Mouse (Mus musculus) liver, embryonic 11.5 days (tissue): Measurements from ENCODE around the gene Ero1lb. TPM values are rescaled to one million over a fixed set of nuclear protein-coding genes. Genes with fewer than 3 reads are reported as not detected.
"Not testable (repeated sequence)": the region's sequence is repeated elsewhere in the genome, so short reads cannot be mapped to it uniquely, and the experiment has no call there.

Experiments
- ATAC-seq: fragments of 200-750 bp; cut with Nextera tagmentation; replicated peaks from 2 replicates; pipeline ENCODE4 v1.8.0; 2017; ENCODE audit warnings: moderate number of reproducible peaks, mild to moderate bottlenecking, moderate TSS enrichment, moderate library complexity; ENCODE audit not compliant: low FRiP score
- DNase-seq: peaks from one replicate; pipeline ENCODE4 v3.0.0-alpha.2; 2017; ENCODE audit warnings: low spot score
- H3K27ac ChIP-seq: fragments of 300-500 bp; sonication (generic); 2 replicates; pipeline ENCODE4 v1.5.1; 2014; ENCODE audit warnings: mild to moderate bottlenecking, low read depth, low read length, control low read depth
- H3K27me3 ChIP-seq: fragments of 300-500 bp; sonication (generic); replicated peaks from 2 replicates; pipeline ENCODE4 v1.6.1; 2014; ENCODE audit warnings: low read length, mixed read lengths; ENCODE audit not compliant: control insufficient read depth, insufficient read depth
- H3K36me3 ChIP-seq: fragments of 300-500 bp; sonication (generic); 2 replicates; pipeline ENCODE4 v1.6.1; 2014; ENCODE audit warnings: mild to moderate bottlenecking, low read length, moderate library complexity, mixed read lengths; ENCODE audit not compliant: control insufficient read depth, insufficient read depth
- H3K4me1 ChIP-seq: fragments of 300-500 bp; sonication (generic); replicated peaks from 2 replicates; pipeline ENCODE4 v1.6.1; 2014; ENCODE audit warnings: low read length, mixed read lengths; ENCODE audit not compliant: control insufficient read depth, insufficient read depth
- H3K4me2 ChIP-seq: fragments of 300-500 bp; sonication (generic); 2 replicates; pipeline ENCODE4 v1.6.1; 2014; ENCODE audit warnings: mild to moderate bottlenecking, control low read depth, moderate library complexity
- H3K4me3 ChIP-seq: fragments of 300-500 bp; sonication (generic); 2 replicates; pipeline ENCODE4 v1.5.1; 2014; ENCODE audit warnings: low read depth, low read length, control low read depth
- H3K9ac ChIP-seq: fragments of 300-500 bp; sonication (generic); 2 replicates; pipeline ENCODE4 v1.6.1; 2014; ENCODE audit warnings: low read depth, low read length, control low read depth
- H3K9me3 ChIP-seq: fragments of 300-500 bp; sonication (generic); 2 replicates; pipeline ENCODE4 v1.6.1; 2016; ENCODE audit warnings: low read length, inconsistent platforms, mixed read lengths; ENCODE audit not compliant: control insufficient read depth
- WGBS: fragments of 180-500 bp; shearing (Covaris S2); extraction: QIAGEN DNeasy Blood & Tissue Kit; methylation state at CpG from one replicate; pipeline ENCODE4 v1.1.7; 2014; 5-methylcytosine and 5-hydroxymethylcytosine counted together
- polyA plus RNA-seq: library from polyadenylated mRNA; unstranded; fragments of >200 nt; fragmentation: Nextera tagmentation; extraction: Ambion mirVana; gene quantifications from 2 replicates; pipeline ENCODE4 v1.2.1, GENCODE M21; 2014

Ero1lb gene
- polyA plus RNA-seq, 1 experiment from 2014 or later: 3.6 TPM

DNA sequence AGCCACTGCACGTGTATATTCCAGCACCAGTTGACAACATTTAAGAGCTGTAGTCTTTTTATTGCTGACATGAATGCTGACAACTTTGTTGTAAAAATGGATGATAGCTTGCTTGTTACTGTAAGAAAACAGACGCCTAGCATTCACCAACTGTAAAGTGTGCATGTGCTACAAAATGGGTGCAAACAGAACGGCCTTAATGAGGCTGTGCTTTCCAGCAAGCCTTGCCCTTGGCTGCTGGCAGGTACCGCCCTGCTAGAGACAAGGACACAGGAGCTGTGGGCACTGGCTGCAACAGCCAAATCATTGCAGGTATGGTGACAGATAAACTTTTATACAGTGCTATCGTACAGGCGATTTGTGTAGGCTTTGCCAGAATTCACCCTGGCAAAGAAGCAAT, 48.4 kb downstream of the Ero1lb start:
- WGBS: 91% methylated on average over 5 of the region's 6 CpGs
- H3K27ac ChIP-seq, H3K9me3 ChIP-seq, H3K9ac ChIP-seq, H3K4me3 ChIP-seq, DNase-seq, H3K4me1 ChIP-seq, H3K27me3 ChIP-seq, ATAC-seq, H3K4me2 ChIP-seq, H3K36me3 ChIP-seq: not testable (repeated sequence)

DNA sequence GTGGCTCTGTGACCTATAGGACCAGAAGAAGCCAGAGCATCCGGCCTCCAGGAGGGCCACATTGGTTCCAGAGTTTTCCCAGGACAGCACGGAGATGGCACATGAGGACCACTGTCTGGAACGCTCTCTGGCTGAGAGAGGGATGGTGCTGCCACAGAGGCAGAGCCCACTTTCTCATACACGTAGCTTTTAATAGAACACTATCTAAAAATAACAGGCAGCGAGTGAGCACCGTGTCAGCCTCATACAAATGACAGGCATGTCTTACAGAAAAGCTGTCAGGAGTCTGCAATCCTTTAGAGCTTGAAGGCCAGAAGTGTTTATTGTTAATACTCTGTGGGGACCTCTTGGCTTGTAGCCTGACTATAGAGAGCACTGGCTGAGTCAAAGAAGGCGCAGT, 48.9 kb downstream of the Ero1lb start:
- DNase-seq, H3K4me1 ChIP-seq, H3K27ac ChIP-seq, H3K9me3 ChIP-seq, H3K9ac ChIP-seq, H3K27me3 ChIP-seq, ATAC-seq, H3K4me2 ChIP-seq, H3K36me3 ChIP-seq, H3K4me3 ChIP-seq: not testable (repeated sequence)
- 70% methylated on average over 7 of the region's 7 CpGs for WGBS

DNA sequence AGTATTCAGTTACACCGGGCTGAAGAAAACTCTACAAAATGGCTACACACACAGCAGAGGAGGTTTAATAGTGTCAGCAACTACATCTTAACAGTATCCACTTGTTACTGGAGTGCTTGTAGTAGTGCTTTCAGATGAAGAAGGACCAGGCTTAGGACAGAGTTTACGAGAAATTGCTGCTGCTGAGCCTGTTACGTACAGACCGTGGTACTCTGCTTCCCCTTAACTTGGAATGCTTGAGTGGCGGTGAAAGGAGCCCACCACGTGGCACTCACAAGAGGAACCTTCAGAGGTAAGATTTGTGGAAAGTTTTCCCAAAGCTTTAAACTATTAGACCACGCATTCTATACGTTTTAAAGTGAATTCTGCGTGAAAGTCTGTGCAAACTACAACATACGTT, 49.3 kb downstream of the Ero1lb start:
- not testable (repeated sequence) for H3K36me3 ChIP-seq, H3K4me1 ChIP-seq, H3K9ac ChIP-seq, ATAC-seq, H3K27ac ChIP-seq, H3K4me2 ChIP-seq, H3K4me3 ChIP-seq, H3K9me3 ChIP-seq, H3K27me3 ChIP-seq, DNase-seq
- 86% methylated on average over 10 of the region's 10 CpGs for WGBS

DNA sequence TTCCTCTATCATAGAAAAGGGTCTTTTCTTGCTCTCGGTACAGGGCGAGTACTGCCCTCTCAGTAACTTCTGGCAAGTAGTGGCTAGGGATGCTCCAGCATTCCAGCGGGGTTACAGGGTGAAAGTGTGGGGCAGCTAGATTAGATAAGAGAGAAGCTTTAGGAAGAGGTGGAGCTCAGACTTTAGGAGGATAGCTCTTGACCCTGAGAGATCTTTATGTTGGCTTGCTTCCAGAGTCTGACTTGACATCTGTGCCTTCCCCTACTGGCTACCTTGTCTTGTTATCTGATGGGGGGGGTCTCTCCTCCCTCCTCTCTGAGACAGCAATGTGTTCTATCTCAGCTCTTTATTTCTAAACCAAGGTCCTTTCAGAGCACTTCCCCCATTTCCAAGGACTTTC, 50.8 kb downstream of the Ero1lb start:
- peak; percentile 34; the same call in 1 of the 2 replicates for ATAC-seq
- H3K36me3 ChIP-seq, H3K27ac ChIP-seq, H3K4me1 ChIP-seq, DNase-seq, H3K27me3 ChIP-seq, H3K9me3 ChIP-seq, H3K4me2 ChIP-seq, H3K4me3 ChIP-seq, H3K9ac ChIP-seq: not testable (repeated sequence)
- WGBS: 41% methylated on average over 3 of the region's 3 CpGs

GRCm38 (mm10) chr13:12619808-12620207, 54.1 kb downstream of the Ero1lb start:
- H3K9ac ChIP-seq, H3K9me3 ChIP-seq, H3K36me3 ChIP-seq, H3K4me2 ChIP-seq, ATAC-seq, H3K4me3 ChIP-seq, DNase-seq, H3K27me3 ChIP-seq, H3K27ac ChIP-seq, H3K4me1 ChIP-seq: not testable (repeated sequence)
- WGBS: 79% methylated on average over 8 of the region's 8 CpGs

GRCm38 (mm10) chr13:12626061-12626460, 60.4 kb downstream of the Ero1lb start:
- 58% methylated on average over 3 of the region's 3 CpGs for WGBS
- H3K9ac ChIP-seq, DNase-seq: not testable (repeated sequence)

DNA sequence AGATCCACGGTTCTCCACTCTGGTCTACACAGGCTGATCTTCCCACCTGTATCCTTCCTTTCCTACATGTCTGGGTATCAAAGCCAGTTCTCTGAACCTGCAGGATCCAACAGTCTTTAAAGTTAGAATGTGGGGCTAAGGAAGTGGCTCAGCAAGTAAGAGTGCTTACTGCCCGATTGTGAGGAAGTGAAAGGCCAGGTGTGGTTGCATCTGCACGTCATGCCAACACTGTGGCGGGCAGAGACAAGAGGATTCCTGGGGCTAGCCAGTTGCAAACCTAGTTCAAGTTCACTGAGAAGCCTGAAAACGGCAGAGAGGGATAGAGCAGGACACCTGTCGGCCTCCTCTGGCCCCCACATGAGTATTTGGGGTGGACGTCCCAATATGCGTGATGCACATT, 62.1 kb downstream of the Ero1lb start:
- 80% methylated on average over 8 of the region's 8 CpGs for WGBS
- not testable (repeated sequence) for H3K27me3 ChIP-seq, H3K4me3 ChIP-seq, H3K4me2 ChIP-seq, H3K4me1 ChIP-seq, H3K27ac ChIP-seq, DNase-seq, H3K9me3 ChIP-seq, ATAC-seq, H3K36me3 ChIP-seq, H3K9ac ChIP-seq

More at GRCm38 (mm10) chr13:12626061-12626460, 60.4 kb downstream of the Ero1lb start:
- H3K27ac ChIP-seq, H3K36me3 ChIP-seq, H3K4me1 ChIP-seq, ATAC-seq, H3K27me3 ChIP-seq, H3K4me3 ChIP-seq, H3K4me2 ChIP-seq, H3K9me3 ChIP-seq: not testable (repeated sequence)

DNA sequence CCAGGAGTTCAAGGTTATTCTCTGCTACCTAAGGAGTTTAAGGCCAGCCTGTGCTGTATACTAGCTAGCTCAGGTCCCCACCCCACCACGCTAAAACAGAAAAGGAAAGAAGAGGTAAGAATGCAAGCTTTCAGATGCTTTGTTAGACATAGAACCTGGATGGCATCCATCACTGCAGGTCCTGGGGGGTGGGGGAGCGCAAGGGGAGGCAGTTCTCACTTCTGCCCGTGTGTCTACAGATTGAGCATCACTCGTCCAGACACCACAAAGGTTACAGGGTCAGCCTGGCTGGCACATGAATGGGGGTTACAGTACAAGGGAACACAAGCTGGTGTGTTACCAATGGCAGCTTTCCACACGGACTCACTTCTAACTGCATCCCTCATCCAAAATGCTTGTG, 62.5 kb downstream of the Ero1lb start:
- H3K9ac ChIP-seq, H3K27me3 ChIP-seq, H3K4me2 ChIP-seq, H3K27ac ChIP-seq, DNase-seq, H3K9me3 ChIP-seq, ATAC-seq, H3K4me3 ChIP-seq, H3K36me3 ChIP-seq, H3K4me1 ChIP-seq: not testable (repeated sequence)
- WGBS: 86% methylated on average over 5 of the region's 5 CpGs

DNA sequence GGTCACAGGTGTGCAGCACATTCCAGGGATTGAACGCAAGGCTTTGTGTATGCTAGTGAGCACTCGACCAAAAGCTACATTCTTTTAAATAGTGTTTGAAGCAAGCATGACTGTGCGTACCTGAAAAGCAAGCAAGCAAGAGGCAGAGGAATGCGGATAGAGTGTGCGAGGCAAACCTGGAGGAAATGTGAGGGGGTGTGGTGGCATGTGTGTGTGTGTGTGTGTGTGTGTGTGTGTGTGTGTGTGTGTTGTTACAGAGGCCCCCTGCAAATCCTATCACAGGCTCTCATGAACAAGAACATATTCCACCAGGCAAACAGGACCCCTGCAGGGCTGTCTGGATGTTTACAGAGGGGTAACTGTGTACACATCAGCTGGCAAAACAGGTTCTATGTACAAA, 64.6 kb downstream of the Ero1lb start:
- not testable (repeated sequence) for H3K27me3 ChIP-seq, H3K4me2 ChIP-seq, H3K4me3 ChIP-seq, H3K36me3 ChIP-seq, ATAC-seq, H3K9ac ChIP-seq, H3K4me1 ChIP-seq, DNase-seq, H3K27ac ChIP-seq, H3K9me3 ChIP-seq
- 81% methylated on average over 5 of the region's 5 CpGs for WGBS
